Mouse (Mus musculus) C2C12 (cell line): Measurements from ENCODE around the gene Ddx21.

ENCODE experiments used
- CEBPB ChIP-seq: IDR thresholded peaks from one replicate; pipeline ENCODE4 v1.6.1; 2011; ENCODE audit warnings: low read depth, mild to moderate bottlenecking, control low read depth, moderate library complexity
- CTCF ChIP-seq: IDR thresholded peaks from one replicate; pipeline ENCODE4 v1.5.1; 2011; ENCODE audit not compliant: control insufficient read depth, insufficient read depth, insufficient read length
- MYOD1 ChIP-seq: IDR thresholded peaks from one replicate; pipeline ENCODE4 v1.6.1; 2011; ENCODE audit warnings: low read depth; ENCODE audit not compliant: control insufficient read depth, insufficient read length
- MYOG ChIP-seq: IDR thresholded peaks from one replicate; pipeline ENCODE4 v1.6.1; 2011; ENCODE audit not compliant: control insufficient read depth, insufficient read length; ENCODE audit errors: extremely low read depth
- USF1 ChIP-seq: IDR thresholded peaks from one replicate; pipeline ENCODE4 v1.6.1; 2011; ENCODE audit warnings: low read depth, mild to moderate bottlenecking, control low read depth, moderate library complexity

DNA sequence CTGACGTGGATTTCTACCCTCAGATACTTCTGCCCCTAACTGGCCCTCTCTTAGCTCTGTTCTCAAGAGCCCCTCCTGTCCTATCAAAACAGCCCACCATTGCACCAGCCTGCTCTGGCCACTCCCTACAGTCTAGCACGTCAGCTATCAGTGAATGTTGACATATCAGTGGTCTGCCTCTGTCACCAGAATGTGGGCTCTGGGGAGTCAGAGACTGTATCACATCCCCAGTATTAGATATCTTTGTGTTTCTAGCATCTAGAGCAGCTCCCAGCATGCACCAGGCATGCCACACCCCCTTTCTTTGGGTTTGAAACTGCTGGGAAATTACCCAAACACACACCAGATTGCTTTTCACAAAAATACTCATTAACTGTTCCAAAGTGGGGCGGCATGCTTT is 61.3 kb downstream of the Ddx21 start:
- TF ChIP-seq CTCF (no peak), CEBPB (no peak), MYOG (no peak), MYOD1 (no peak), USF1 (no peak)
